Mouse (Mus musculus): ENCODE results near the gene Rtl8b.

DNA sequence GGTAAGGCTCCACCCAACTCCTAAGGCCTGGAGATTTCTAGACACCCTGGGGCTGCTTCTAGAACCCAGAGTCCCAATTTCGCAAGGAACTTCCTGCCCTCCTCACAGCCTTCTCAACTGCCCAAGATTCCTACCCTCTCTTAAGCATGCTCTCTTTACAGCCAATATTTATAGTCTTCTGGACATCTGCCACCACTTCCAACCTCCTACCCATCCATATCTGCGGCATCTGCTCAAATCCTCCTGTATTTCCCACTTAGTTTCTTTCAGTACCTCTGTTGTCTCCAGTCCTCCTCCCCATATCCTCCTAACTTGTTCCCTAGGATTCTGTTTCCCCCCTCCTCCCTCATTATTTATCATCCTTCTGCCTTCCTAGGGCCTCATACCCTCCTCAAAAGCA, 29.0 kb upstream of the Rtl8b start:
- TF ChIP-seq CTCF (IDR thresholded peaks at IDR 0.05; ENCODE audit: insufficient read depth, low read depth, low read length) = no peak
- no peak for TF ChIP-seq POLR2A (IDR thresholded peaks at IDR 0.05; ENCODE audit: insufficient read depth, low read depth, low read length)

All from olfactory bulb, adult 2 months (tissue).